8 mouse cellular contexts compared by ENCODE assay signal in genomic region chr7:34630211-34631085, GRCm38 (mm10). TPM values are rescaled to one million over a fixed set of nuclear protein-coding genes. Genes with fewer than 3 reads are reported as not detected.
A peak's percentile ranks its signal among the peaks of the same experiment; 100 is the strongest.
DNase-seq lines count a peak whose midpoint lies in the region; ATAC-seq lines count a peak whose summit lies in the region.

No protein-coding gene starts in this region.

- peak overlapping the region; percentile 51 for H3K4me3 ChIP-seq in intestine, embryonic 16.5 days (ENCODE audit: low read length)
- peak overlapping the region; percentile 45 for H3K4me3 ChIP-seq in limb, embryonic 13.5 days
- peak overlapping the region; percentile 38 for H3K4me3 ChIP-seq in midbrain, embryonic 12.5 days
- H3K4me3 ChIP-seq in stomach, embryonic 16.5 days (replicated peaks; ENCODE audit: low read length) = peak overlapping the region; percentile 49

- H3K4me1 ChIP-seq in intestine, embryonic 16.5 days (ENCODE audit: control insufficient read depth, insufficient read depth, low read length) = peaks cover 7% of the 10 kb centered on the region; the same call in 1 of the 2 replicates
- peaks cover 17% of the 10 kb centered on the region for H3K4me1 ChIP-seq in limb, embryonic 13.5 days
- H3K4me1 ChIP-seq in midbrain, embryonic 12.5 days = peaks cover 14% of the 10 kb centered on the region
- peaks cover 7% of the 10 kb centered on the region; the same call in 1 of the 2 replicates for H3K4me1 ChIP-seq in stomach, embryonic 16.5 days (ENCODE audit: control insufficient read depth, insufficient read depth, low read length)

- no peaks in the 10 kb centered on the region for H3K27me3 ChIP-seq in intestine, embryonic 16.5 days (replicated peaks; ENCODE audit: control insufficient read depth, insufficient read depth, low read length)
- no peaks in the 10 kb centered on the region for H3K27me3 ChIP-seq in limb, embryonic 13.5 days
- H3K27me3 ChIP-seq in midbrain, embryonic 12.5 days = no peaks in the 10 kb centered on the region; the same call in 1 of the 2 replicates
- H3K27me3 ChIP-seq in stomach, embryonic 16.5 days (ENCODE audit: control insufficient read depth, insufficient read depth, low read length) = no peaks in the 10 kb centered on the region

- H3K36me3 ChIP-seq in intestine, embryonic 16.5 days (ENCODE audit: control insufficient read depth, insufficient read depth, low read length) = no peaks in the 10 kb centered on the region
- peaks cover 3% of the 10 kb centered on the region; the same call in 1 of the 2 replicates for H3K36me3 ChIP-seq in limb, embryonic 13.5 days
- H3K36me3 ChIP-seq in midbrain, embryonic 12.5 days = no peaks in the 10 kb centered on the region
- no peaks in the 10 kb centered on the region for H3K36me3 ChIP-seq in stomach, embryonic 16.5 days (ENCODE audit: control insufficient read depth, insufficient read depth, low read length)

- H3K4me2 ChIP-seq in intestine, embryonic 16.5 days (ENCODE audit: low read depth, low read length) = peak overlapping the region; percentile 73
- H3K4me2 ChIP-seq in limb, embryonic 13.5 days (replicated peaks) = peak overlapping the region; percentile 76
- H3K4me2 ChIP-seq in midbrain, embryonic 12.5 days (replicated peaks) = peak overlapping the region; percentile 63
- peak overlapping the region; percentile 74 for H3K4me2 ChIP-seq in stomach, embryonic 16.5 days (ENCODE audit: low read depth, low read length)

- ATAC-seq in intestine, embryonic 16.5 days = peak; percentile 90
- ATAC-seq in limb, embryonic 13.5 days (ENCODE audit: low FRiP score, low read depth) = peak; percentile 83
- peak; percentile 82 for ATAC-seq in midbrain, embryonic 12.5 days (ENCODE audit: low FRiP score, low read depth)
- ATAC-seq in stomach, embryonic 16.5 days (ENCODE audit: insufficient read depth, low FRiP score) = peak; percentile 86

- peak; percentile 59 to 68 for DNase-seq in cerebellum, postnatal 10 days
- DNase-seq in cerebellum, adult 11 months = no peak
- DNase-seq in embryo, embryonic 11 days = peak; percentile 78
- DNase-seq in heart, adult 18-20 months = peak; percentile 80 to 88

- peak overlapping the region; percentile 66 for H3K9ac ChIP-seq in intestine, embryonic 16.5 days (ENCODE audit: low read depth, low read length)
- peak overlapping the region; percentile 76 for H3K9ac ChIP-seq in limb, embryonic 13.5 days
- peak overlapping the region; percentile 49; the same call in 1 of the 2 replicates for H3K9ac ChIP-seq in midbrain, embryonic 12.5 days (replicated peaks)
- H3K9ac ChIP-seq in stomach, embryonic 16.5 days (ENCODE audit: low read length) = peak overlapping the region; percentile 75

- H3K9me3 ChIP-seq in intestine, embryonic 16.5 days (ENCODE audit: control insufficient read depth, low read length) = no peaks in the 10 kb centered on the region
- H3K9me3 ChIP-seq in limb, embryonic 13.5 days = no peaks in the 10 kb centered on the region
- H3K9me3 ChIP-seq in midbrain, embryonic 12.5 days = no peaks in the 10 kb centered on the region
- H3K9me3 ChIP-seq in stomach, embryonic 16.5 days (replicated peaks; ENCODE audit: control insufficient read depth, low read length) = no peaks in the 10 kb centered on the region

- H3K27ac ChIP-seq in intestine, embryonic 16.5 days (ENCODE audit: low read length) = peak overlapping the region; percentile 3
- peak overlapping the region; percentile 87 for H3K27ac ChIP-seq in limb, embryonic 13.5 days
- H3K27ac ChIP-seq in midbrain, embryonic 12.5 days (replicated peaks) = peak overlapping the region; percentile 56
- peak overlapping the region; percentile 93 for H3K27ac ChIP-seq in stomach, embryonic 16.5 days (ENCODE audit: low read length)

- under 1% methylated on average over 34 of the region's 34 CpGs for WGBS in intestine, embryonic 16.5 days
- under 1% methylated on average over 34 of the region's 34 CpGs for WGBS in limb, embryonic 13.5 days
- WGBS in midbrain, embryonic 12.5 days = under 1% methylated on average over 34 of the region's 34 CpGs
- WGBS in stomach, embryonic 16.5 days = under 1% methylated on average over 34 of the region's 34 CpGs

RNA-seq across cellular contexts. Expression of gene Kctd15, which starts 26.1 kb away (rescaled TPM):
- 1 to 10 TPM; 3.3 to 3.6 TPM for total RNA-seq in heart, adult 18-20 months (2021)
- 13.7 and 14.0 TPM in 2 replicates for polyA plus RNA-seq in intestine, embryonic 16.5 days (2015; fragmentation: Nextera tagmentation; extraction: Ambion mirVana)
- 42.8 and 45.7 TPM in 2 replicates for polyA plus RNA-seq in limb, embryonic 13.5 days (2015; fragmentation: Nextera tagmentation; extraction: Ambion mirVana)
- 35.4 and 35.8 TPM in 2 replicates for polyA plus RNA-seq in midbrain, embryonic 12.5 days (2016; fragmentation: Nextera tagmentation; extraction: Ambion mirVana)
- 18.5 and 26.0 TPM in 2 replicates for polyA plus RNA-seq in stomach, embryonic 16.5 days (2015; fragmentation: Nextera tagmentation; extraction: Ambion mirVana)

Comparison
In these comparisons a context has a peak if more than half of its experiments do, and no peak if none do; other contexts are left out.
1. H3K27ac ChIP-seq: peak in every context shown above with its lines; median percentile 93 in stomach, embryonic 16.5 days; 87 in limb, embryonic 13.5 days; 56 in midbrain, embryonic 12.5 days; 3 in intestine, embryonic 16.5 days.